ENCODE assay signal across 8 mouse cellular contexts in genomic region chr5:103938547-103939349, GRCm38 (mm10). TPM values are rescaled to one million over a fixed set of nuclear protein-coding genes. Genes with fewer than 3 reads are reported as not detected.
DNase-seq lines count a peak whose midpoint lies in the region; ATAC-seq and TF ChIP-seq lines count a peak whose summit lies in the region.
"Had no signal": no experiment of that assay in that cellular context is flagged by ENCODE, and none has a peak within 500 bp of the region (broad histone marks: within the 10 kb centered on the region; RNA-seq: fewer than 3 reads in every experiment).

No protein-coding gene starts in this region.

- no peak overlapping the region for H3K4me2 ChIP-seq in embryonic facial prominence, embryonic 14.5 days (ENCODE audit: low read depth, low read length)
- H3K4me2 ChIP-seq in hindbrain, postnatal 0 days (ENCODE audit: low read depth, low read length) = peak overlapping the region; percentile 22
- no peak overlapping the region for H3K4me2 ChIP-seq in lung, postnatal 0 days (replicated peaks; ENCODE audit: low read depth, low read length)

- peak; percentile 60; the same call in 1 of the 2 replicates for ATAC-seq in embryonic facial prominence, embryonic 14.5 days (ENCODE audit: low read depth)
- ATAC-seq in hindbrain, postnatal 0 days = peak; percentile 93
- no peak for ATAC-seq in lung, postnatal 0 days

- H3K4me1 ChIP-seq in embryonic facial prominence, embryonic 14.5 days (ENCODE audit: control insufficient read depth, insufficient read depth, low read length) = no peaks in the 10 kb centered on the region
- peaks cover 4% of the 10 kb centered on the region; the same call in 1 of the 2 replicates for H3K4me1 ChIP-seq in hindbrain, postnatal 0 days (ENCODE audit: insufficient read depth, low read length)
- no peaks in the 10 kb centered on the region for H3K4me1 ChIP-seq in lung, postnatal 0 days (ENCODE audit: insufficient read depth, low read depth, low read length)

- no peak for TF ChIP-seq EP300 in lung, postnatal 0 days (IDR thresholded peaks at IDR 0.05)

- TF ChIP-seq CTCF in hindbrain, postnatal 0 days (IDR thresholded peaks at IDR 0.05; ENCODE audit: low read depth) = no peak
- no peak for TF ChIP-seq CTCF in lung, postnatal 0 days (IDR thresholded peaks at IDR 0.05)

- H3K36me3 ChIP-seq in embryonic facial prominence, embryonic 14.5 days (ENCODE audit: control insufficient read depth, insufficient read depth, low read length) = no peaks in the 10 kb centered on the region
- H3K36me3 ChIP-seq in hindbrain, postnatal 0 days (ENCODE audit: insufficient read depth, low read length) = no peaks in the 10 kb centered on the region
- no peaks in the 10 kb centered on the region for H3K36me3 ChIP-seq in lung, postnatal 0 days (ENCODE audit: insufficient read depth, low read length)

- H3K9ac ChIP-seq in embryonic facial prominence, embryonic 14.5 days (ENCODE audit: low read depth, low read length) = no peak overlapping the region
- no peak overlapping the region for H3K9ac ChIP-seq in hindbrain, postnatal 0 days (replicated peaks; ENCODE audit: low read length)
- no peak overlapping the region for H3K9ac ChIP-seq in lung, postnatal 0 days (replicated peaks; ENCODE audit: low read depth)

- H3K27ac ChIP-seq in embryonic facial prominence, embryonic 14.5 days (replicated peaks; ENCODE audit: low read depth, low read length) = no peak overlapping the region
- no peak overlapping the region for H3K27ac ChIP-seq in hindbrain, postnatal 0 days
- H3K27ac ChIP-seq in lung, postnatal 0 days (ENCODE audit: low read length) = no peak overlapping the region

- no peaks in the 10 kb centered on the region for H3K9me3 ChIP-seq in embryonic facial prominence, embryonic 14.5 days (ENCODE audit: control insufficient read depth, low read length)
- H3K9me3 ChIP-seq in hindbrain, postnatal 0 days (ENCODE audit: low read length) = no peaks in the 10 kb centered on the region
- H3K9me3 ChIP-seq in lung, postnatal 0 days (ENCODE audit: low read length) = no peaks in the 10 kb centered on the region

- no peaks in the 10 kb centered on the region for H3K27me3 ChIP-seq in embryonic facial prominence, embryonic 14.5 days (replicated peaks; ENCODE audit: control insufficient read depth, insufficient read depth, low read length)
- peaks cover 8% of the 10 kb centered on the region; the same call in 1 of the 2 replicates for H3K27me3 ChIP-seq in hindbrain, postnatal 0 days (ENCODE audit: insufficient read depth, low read length)
- H3K27me3 ChIP-seq in lung, postnatal 0 days (replicated peaks; ENCODE audit: insufficient read depth, low read length) = no peaks in the 10 kb centered on the region; the same call in 1 of the 2 replicates

- WGBS in embryonic facial prominence, embryonic 14.5 days = 39% methylated on average over 11 of the region's 11 CpGs
- WGBS in hindbrain, postnatal 0 days = 14% methylated on average over 11 of the region's 11 CpGs
- WGBS in lung, postnatal 0 days = 46% methylated on average over 11 of the region's 11 CpGs

- DNase-seq in right cerebral cortex, postnatal 10 days (ENCODE audit: low spot score in 2 of 2) = peak; percentile 44
- DNase-seq in right cerebral cortex, postnatal 4 days = no peak
- peak; percentile 74 for DNase-seq in embryonic facial prominence, embryonic 14.5 days (ENCODE audit: low spot score)
- peak; percentile 84 for DNase-seq in hindbrain, postnatal 0 days (ENCODE audit: low spot score)
- DNase-seq in retina, embryonic 14.5 days (ENCODE audit: low spot score) = peak; percentile 82
- DNase-seq in adrenal gland, postnatal 25 days = no peak
- DNase-seq in lung, postnatal 0 days (ENCODE audit: low spot score) = no peak

- H3K4me3 ChIP-seq in embryonic facial prominence, embryonic 14.5 days (ENCODE audit: low read depth, low read length) = no peak overlapping the region
- no peak overlapping the region for H3K4me3 ChIP-seq in hindbrain, postnatal 0 days (ENCODE audit: low read length)
- H3K4me3 ChIP-seq in lung, postnatal 0 days (ENCODE audit: low read depth, low read length) = no peak overlapping the region

RNA-seq across cellular contexts. Expression of gene Klhl8, which starts 27.7 kb away (rescaled TPM):
- 12.2 and 13.9 TPM in 2 replicates for polyA plus RNA-seq in embryonic facial prominence, embryonic 14.5 days (2014; fragmentation: Nextera tagmentation; extraction: Ambion mirVana)
- total RNA-seq in hindbrain, postnatal 0 days (2014; rRNA removed) = 38.7 and 40.1 TPM in 2 replicates
- polyA plus RNA-seq in hindbrain, postnatal 0 days (2015; fragmentation: Nextera tagmentation; extraction: Ambion mirVana) = 32.0 and 33.4 TPM in 2 replicates
- 19.7 and 25.4 TPM in 2 replicates for total RNA-seq in adrenal gland, postnatal 25 days (2021)
- polyA plus RNA-seq in lung, postnatal 0 days (2015; fragmentation: Nextera tagmentation; extraction: Ambion mirVana) = 7.1 and 8.0 TPM in 2 replicates

RNA-seq across cellular contexts. Expression of gene Hsd17b13, which starts 38.5 kb away (rescaled TPM):
- 0.15 and 0.26 TPM in 2 replicates for polyA plus RNA-seq in embryonic facial prominence, embryonic 14.5 days (2014; fragmentation: Nextera tagmentation; extraction: Ambion mirVana)
- not detected in 2 replicates for total RNA-seq in hindbrain, postnatal 0 days (2014; rRNA removed)
- polyA plus RNA-seq in hindbrain, postnatal 0 days (2015; fragmentation: Nextera tagmentation; extraction: Ambion mirVana) = not detected in 2 replicates
- 4.3 TPM in 1 of 2 replicates, not detected in the other for total RNA-seq in adrenal gland, postnatal 25 days (2021)
- polyA plus RNA-seq in lung, postnatal 0 days (2015; fragmentation: Nextera tagmentation; extraction: Ambion mirVana) = 0.20 TPM in 1 of 2 replicates, not detected in the other
- polyA plus RNA-seq: limb, embryonic 11.5 days had no signal

Comparison
In these comparisons a context has a peak if more than half of its experiments do, and no peak if none do; other contexts are left out.
1. DNase-seq: peak in right cerebral cortex, postnatal 10 days (2 of 2), embryonic facial prominence, embryonic 14.5 days (single experiment), hindbrain, postnatal 0 days (single experiment) and retina, embryonic 14.5 days (single experiment); none in right cerebral cortex, postnatal 4 days (single experiment), adrenal gland, postnatal 25 days (single experiment) and lung, postnatal 0 days (single experiment).